Mouse (Mus musculus) left cerebral cortex, postnatal 10 days (tissue): ENCODE data around the gene 1810046K07Rik. TPM values are rescaled to one million over a fixed set of nuclear protein-coding genes. Genes with fewer than 3 reads are reported as not detected.

Experiments
- total RNA-seq, 2 experiments: library from RNA; stranded (reverse); gene quantifications; 2 replicates each; pipeline ENCODE4 v1.2.3; 2021

The 1810046K07Rik gene
- total RNA-seq, 2 experiments from 2014 or later, result not detected

Other genes starting within 250 kb of the 1810046K07Rik start
- under 1 TPM in 1 of 2 experiments, not detected in 1; 0.49 TPM for gene 4833427G06Rik, start 226.8 kb downstream of the 1810046K07Rik start, total RNA-seq
- gene Gm32742, start 163.4 kb downstream of the 1810046K07Rik start, total RNA-seq, result not detected
- not detected for gene Pou2af1, start 115.2 kb downstream of the 1810046K07Rik start, total RNA-seq
- gene Colca2, start 50.3 kb downstream of the 1810046K07Rik start, total RNA-seq, result 1 to 10 TPM; 1.0 to 1.3 TPM